Mouse (Mus musculus) hindlimb bud, embryonic 11.5 days (tissue): Measurements from ENCODE around the gene Adprh.
A peak's percentile ranks its signal among the peaks of the same experiment; 100 is the strongest.
"Not testable (repeated sequence)": the region's sequence is repeated elsewhere in the genome, so short reads cannot be mapped to it uniquely, and the experiment has no call there.

Experiments used
- DNase-seq: peaks from one replicate; pipeline ENCODE4 v3.0.0-alpha.2; 2012; ENCODE audit warnings: low read depth, low spot score; ENCODE audit errors: extremely low spot score

The Adprh gene

DNA sequence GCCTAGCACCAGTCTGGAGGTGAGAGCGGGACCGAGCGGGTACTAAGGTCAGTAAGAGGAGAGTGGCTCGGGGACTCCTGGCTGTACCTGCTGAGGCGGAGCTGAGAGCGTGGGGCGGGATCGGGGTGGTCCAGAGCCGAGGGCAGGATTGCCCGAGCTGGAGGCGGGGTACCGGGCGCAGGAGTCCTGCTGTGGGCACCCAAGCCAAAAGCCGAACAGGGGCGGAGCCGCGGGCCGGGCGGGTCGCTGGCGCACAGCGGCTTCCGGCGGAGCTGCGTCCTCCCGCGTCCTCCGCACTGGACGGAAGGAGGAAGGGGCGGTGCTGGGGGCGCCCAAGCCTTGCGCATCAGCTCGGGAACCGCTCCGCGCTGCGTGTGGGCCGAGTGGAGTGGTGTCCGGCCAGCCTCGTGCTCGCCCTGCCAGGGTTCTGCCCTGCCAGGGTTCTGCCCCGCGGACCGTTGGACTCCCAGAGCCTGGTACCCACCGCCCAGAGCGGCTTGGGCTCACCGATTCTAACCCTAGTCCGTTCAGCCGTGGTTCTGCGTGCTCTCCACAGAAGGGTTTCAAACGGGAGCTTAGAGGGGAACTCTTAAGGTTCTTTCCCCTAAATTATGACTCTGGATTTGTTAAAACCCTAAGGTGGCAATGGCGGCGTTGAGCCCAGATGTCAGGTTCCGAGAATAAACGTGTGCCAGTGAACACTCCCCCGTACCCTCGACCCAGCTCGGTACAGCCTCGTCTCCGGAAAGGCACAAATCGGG, at the start of gene Adprh:
Adprh (minus strand) TSS at position 262 of the 761 bp plus-strand sequence.
- peak; percentile 57 for DNase-seq

DNA sequence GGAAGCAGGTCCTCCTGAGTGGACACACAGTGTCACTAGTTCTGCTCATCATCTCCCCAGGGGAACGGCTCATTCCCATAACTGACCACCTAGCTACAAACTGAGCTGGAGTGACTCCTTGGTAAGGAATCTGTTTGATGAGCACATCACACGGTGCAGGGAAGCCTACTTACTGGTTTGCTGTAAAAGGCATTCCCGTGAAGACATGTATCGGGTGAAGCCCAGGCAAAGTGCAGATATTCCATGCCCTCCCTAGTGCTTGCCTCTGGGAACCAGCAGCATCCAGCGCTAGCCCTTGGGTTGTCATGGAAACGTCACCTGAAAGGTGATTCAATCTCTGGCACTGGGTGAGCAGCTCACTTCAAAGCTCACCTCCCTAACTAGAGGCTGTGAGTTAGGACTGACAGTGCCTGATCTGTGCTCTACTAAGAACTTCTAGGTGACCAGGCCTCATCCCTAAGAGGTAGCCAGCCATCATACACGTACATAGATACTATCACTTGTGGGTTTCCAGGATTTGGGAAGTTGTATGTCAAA, 44.2 kb upstream of the Adprh start:
- no peak for DNase-seq

DNA sequence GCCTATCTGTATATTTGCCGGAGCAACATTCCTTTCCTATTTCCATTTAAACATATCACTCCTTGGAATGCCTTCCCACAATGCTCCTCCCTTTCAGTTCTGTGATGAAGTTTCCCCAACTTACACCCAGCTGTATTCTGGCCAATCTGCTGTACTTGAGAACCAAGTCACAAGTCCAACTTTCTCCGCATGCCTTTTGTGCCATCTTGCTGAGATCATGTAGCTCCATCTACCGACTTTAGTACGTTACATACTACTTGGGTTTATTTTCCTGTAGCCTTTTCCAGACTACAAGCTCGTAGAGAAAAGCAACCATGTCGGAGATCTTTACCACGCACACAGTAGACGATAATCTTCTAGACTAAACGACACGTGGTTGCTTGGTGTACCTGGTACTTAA, 41.4 kb upstream of the Adprh start:
- DNase-seq, result no peak

DNA sequence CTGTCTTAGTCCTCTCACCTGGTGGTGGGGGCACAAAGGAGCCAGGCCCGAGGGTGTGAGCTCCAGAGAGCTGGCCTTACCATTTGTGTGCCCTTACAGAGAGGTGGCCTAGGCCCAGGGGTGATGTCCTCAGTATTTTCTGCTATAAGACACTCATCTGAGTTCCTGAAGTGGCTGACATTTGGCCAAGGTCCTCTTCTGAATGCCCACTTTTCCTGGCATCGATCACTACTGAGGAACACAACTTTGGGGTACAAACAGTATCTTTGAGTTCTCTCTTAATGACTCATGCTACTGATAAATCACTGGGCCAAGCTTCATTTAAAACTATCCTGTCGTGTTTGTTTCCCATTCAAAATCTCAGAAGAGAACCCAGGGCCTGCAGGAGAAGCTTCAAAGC, 40.0 kb upstream of the Adprh start:
- no peak for DNase-seq

DNA sequence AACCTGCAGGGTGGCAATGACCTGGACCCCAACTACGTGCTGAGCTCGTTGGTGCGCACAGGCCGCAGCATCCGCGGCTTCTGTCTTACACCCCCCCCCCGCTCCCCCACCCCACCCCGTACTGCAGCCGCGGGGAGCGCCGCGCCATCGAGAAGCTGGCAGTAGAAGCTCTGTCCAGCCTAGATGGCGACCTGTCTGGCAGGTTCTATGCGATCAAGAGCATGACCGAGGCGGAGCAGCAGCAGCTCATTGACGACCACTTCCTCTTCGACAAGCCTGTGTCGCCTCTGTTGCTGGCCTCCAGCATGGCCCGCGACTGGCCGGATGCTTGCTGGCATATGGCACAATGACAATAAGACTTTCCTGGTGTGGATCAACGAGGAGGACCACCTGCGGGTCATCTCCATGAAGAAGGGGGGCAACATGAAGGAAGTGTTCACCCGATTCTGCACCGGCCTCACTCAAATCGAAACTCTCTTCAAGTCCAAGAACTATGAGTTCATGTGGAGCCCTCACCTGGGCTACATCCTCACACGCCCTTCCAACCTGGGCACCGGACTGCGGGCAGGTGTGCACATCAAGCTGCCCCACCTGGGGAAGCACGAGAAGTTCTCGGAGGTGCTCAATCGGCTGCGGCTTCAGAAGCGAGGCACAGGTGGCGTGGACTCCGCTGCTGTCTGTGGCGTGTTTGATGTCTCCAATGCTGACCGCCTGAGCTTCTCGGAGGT, 31.2 kb upstream of the Adprh start:
- DNase-seq, result no peak

DNA sequence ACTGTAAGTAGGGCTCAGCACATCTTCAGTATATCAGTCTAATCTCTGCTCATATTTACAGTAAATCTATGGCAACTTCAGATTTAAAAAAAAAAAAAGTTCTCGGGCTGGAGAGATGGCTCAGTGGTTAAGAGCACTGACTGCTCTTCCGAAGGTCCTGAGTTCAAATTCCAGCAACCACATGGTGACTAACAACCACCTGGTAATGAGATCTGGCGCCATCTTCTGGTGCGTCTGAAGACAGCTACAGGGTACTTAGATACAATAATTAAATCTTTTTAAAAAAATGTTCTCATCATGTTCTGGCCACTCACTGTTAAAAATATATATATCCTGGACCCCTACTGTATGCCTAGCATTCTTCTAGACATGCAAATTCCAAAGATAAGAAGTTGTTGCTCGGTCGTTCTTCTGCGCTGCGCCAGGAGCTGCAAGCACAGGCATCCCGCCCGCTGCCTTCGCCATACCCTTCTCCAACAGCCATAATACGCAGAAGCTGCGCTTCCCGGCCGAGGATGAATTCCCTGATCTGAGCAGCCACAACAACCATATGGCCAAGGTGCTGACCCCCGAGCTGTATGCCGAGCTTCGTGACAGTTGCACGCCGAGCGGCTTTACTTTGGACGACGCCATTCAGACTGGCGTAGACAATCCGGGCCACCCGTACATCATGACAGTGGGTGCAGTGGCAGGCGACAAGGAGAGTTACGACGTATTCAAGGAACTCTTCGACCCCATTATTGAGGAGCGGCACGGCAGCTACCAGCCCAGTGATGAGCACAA, 30.5 kb upstream of the Adprh start:
- no peak for DNase-seq

DNA sequence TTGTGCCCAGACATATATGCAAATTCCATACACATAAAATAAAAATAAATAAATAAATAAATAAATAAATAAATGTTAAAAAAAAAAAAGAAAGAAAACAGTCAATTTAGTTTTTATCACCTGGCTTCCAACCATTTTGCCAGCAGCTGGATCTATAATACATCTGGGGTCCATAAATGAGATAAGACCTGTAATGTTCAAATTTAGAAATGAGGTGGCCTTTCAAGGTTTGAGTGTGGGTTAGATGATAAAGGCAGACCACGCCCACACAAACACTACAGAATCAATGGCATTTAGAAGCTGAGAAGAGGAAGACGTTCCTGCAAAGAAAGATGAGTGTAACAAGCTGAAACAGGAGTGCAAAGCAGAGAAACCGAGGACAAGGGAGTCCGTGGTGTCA, 28.8 kb upstream of the Adprh start:
- DNase-seq, result no peak

DNA sequence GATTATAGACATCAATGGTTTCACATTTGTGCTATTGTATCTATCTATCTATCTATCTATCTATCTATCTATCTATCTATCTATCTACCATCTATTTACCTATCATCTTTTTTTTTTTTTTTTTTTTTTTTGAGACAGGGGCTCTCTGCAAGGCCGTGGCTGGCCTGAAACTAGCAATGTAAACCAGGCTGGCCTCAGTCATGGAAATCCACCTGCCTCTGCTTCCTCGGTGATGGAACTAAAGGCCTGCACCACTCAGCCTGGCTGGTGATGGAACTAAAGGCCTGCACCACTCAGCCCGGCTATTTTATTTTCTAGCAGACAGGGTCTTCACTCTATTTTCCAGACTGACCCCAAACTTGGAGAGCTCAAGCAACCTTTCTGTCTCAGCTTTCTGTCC, 25.8 kb upstream of the Adprh start:
- DNase-seq, result no peak

DNA sequence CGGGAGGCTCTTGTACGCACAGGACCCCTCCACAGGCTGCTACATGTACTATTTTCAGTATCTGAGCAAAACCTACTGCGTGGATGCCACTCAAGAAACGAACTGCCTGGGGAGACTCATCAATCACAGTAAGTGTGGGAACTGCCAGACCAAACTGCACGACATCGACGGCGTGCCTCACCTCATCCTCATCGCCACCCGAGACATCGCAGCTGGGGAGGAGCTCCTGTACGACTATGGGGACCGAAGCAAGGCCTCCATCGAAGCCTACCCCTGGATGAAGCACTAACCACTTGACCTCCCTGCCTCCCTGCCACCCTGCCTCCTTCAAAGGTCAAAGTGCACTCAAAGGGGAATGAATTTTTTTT, 24.7 kb upstream of the Adprh start:
- not testable (repeated sequence) for DNase-seq

DNA sequence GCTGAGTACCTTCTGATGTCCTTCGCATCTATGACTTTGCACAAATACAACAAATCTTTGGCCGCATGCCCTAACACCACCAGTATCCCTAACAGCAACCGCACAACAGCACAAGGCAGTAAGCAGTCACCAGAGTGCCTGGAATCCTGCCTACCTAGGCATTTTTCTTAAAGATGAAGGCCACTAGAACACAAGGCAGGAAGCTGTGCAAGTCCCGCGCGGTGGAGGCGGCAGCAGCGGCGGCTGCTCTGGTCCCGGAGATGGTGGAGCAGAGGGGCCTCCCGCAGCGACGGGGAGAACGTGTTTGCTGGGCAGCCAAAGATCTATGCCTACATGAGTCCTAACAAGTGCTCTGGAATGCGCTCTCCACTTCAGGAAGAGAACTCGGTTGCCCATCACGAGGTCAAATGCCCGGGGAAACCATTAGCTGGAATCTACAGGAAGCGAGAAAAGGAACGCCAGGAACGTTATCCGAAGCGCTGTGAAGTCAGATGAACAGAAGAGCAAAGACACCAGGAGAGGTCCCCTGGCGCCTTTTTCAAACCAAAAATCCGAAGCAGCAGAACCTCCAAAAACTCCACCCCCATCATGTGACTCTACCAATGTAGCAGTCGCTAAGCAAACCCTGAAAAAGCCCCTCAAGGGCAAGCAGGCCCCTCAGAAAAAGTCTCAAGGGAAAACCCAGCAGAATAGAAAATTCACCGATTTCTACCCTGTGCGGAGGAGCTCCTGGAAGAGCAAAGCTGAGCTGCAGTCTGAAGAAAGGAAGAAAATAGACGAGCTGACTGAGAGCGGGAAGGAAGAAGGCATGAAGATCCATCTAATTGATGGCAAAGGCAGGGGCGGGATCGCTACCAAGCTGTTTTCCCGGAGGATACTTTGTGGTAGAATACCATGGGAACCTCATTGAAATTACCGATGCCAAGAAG, 24.1 kb upstream of the Adprh start:
- no peak for DNase-seq

DNA sequence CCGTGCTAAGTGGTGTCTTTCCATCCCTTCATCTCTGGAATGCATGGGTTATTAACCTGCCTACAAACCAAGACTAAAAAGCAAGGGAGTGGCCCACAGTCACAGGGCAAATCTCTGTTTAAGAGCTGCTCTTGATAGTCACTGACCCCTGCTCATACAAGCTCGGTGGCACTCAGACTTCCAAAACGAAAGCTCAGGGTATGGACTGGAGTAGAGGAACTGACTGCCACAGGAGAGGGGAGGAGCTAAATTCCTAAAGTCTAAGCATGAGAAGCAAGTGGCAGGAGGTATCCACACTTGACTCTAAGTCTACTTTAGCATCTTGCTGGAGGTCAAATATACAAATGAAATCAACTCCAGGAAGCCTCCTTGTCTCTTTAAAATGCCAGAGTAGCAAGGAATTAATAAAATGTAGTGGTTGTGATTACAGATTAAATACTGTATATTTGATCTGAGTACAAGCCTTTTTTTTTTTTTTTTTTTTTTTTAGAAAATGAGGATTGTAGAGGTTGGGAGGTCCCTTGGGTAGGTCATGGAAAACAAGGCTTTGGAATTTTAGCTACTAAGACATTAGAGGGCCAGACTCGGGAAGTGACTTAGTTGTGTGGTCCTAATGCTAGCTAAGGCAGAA, 23.3 kb upstream of the Adprh start:
- no peak for DNase-seq

DNA sequence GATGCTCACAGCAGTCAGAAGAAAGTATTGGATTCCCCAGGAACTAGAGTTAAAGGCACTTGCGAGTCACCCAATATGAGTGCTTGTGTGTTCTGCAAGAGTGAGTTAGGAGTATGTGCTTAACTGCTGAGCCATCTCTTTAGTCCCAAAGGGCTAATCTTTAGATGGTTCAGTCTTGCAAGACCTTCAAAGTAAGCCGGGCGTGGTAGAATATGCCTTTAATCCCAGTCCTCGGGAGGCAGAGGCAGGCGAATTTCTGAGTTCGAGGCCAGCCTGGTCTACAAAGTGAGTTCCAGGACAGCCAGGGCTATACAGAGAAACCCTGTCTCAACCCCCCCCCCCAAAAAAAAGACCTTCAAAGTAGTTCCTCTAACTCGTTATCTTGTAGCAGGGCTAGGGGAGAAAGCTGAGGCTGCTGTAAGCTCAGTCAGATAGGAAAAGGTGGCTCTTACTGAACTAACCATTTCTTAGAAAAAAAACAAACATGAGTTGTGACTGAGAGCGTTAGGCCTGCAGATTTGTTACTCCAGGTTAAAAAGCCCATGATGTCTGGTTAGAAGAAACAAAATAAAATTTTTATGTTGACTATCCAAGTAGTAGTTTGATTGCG, 22.3 kb upstream of the Adprh start:
- no peak for DNase-seq

DNA sequence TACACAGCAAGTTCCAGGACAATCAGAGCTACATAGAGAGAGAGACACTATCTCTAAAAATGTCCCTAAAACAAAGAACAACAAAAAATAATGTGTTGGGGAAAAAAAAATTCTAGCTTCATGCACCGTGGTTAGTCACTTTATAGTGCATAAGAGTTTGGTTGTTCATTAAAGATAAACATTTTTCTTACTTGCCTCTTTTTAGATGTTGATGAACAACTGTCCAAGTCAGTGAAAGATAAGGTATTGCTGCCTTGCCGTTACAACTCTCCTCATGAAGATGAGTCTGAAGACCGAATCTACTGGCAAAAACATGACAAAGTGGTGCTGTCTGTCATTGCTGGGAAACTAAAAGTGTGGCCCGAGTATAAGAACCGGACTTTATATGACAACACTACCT, 21.2 kb upstream of the Adprh start:
- DNase-seq, result no peak

DNA sequence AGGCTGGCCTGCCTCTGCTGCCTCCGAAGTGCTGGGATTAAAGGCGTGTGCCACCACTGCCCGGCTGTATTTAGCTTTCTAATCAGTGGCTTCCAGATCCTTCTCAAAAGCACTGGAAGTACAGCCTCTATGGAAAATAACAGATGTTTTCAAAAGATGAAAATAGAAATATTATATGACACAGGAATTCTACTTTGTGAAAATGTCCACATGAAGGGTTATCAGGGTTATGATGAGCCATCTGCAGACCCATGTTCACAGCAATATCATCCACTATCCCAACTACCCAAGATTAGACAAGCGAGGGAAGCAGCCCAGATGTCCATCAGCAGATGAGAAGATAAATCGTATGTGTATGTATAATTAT, 20.0 kb upstream of the Adprh start:
- DNase-seq, result no peak

DNA sequence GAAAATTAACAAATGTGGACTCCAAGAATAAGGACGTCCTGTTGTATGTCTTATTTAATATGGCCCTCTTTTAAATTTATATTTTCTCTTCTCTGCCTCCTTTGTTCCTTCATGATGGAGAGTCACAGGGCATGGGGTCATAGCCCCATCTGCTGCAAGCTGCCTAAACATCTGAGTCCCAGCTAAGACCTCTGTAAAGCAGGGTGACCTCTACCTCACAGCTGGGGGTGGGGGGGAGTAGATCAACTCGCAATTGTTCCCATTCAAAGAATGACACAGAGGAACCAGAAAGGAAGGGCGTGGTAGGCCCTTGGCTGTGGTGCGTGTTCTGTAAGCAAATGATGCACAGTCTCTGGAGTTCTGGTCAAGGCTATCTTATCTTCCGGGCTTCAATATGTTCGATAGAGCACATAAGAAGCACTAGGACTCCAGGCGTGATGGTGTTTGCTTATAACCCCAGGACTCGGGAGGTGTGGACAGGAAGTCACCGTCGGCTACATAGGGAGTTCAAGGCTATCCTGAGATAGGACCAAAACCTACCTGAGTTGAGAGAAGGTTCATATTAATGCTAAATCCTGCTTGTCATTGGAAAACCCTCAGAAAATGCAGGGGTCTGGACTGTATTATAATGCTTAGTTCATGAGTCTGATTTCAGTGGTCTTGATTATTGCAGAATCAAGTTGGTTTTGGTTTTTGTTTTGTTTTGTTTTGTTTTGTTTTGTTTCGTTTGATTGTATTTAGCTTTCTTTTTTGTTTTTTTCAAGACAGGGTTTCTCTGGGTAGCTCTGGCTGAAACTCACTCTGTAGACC, 19.4 kb upstream of the Adprh start:
- DNase-seq, result no peak

DNA sequence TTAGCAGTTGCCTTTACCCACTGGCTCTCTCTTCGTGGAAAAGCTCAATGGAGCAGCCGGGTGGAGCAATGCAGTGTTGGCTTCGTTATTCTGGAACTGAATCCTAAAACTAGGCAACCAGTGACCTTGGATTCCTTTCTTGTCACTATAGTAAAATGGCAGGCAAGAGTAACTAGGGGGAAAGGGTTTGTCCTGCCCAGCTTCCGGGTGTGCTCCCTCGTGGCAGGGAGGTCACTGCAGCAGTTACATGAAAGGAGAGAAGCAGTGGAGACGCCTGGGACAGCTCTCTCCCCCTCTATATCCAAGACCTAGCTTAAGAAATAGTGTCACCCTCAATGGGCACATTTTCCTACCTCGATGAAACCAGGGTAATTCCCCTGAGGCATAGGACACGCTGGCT, 16.9 kb upstream of the Adprh start:
- no peak for DNase-seq

DNA sequence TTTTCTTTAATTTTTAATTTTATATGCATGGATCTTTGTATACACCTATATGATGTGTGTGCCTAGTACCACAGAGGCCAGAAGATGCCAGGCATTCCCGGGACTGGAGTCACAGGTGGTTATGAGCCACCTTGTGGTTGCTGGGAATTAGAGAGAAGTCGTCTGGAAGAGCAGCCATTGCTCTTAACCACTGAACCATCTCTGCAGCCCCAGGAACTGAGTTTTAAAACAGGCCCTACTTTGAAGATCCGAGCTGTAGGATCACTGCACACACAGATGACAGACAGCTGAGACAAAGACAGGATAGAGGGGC, 16.2 kb upstream of the Adprh start:
- DNase-seq, result no peak

DNA sequence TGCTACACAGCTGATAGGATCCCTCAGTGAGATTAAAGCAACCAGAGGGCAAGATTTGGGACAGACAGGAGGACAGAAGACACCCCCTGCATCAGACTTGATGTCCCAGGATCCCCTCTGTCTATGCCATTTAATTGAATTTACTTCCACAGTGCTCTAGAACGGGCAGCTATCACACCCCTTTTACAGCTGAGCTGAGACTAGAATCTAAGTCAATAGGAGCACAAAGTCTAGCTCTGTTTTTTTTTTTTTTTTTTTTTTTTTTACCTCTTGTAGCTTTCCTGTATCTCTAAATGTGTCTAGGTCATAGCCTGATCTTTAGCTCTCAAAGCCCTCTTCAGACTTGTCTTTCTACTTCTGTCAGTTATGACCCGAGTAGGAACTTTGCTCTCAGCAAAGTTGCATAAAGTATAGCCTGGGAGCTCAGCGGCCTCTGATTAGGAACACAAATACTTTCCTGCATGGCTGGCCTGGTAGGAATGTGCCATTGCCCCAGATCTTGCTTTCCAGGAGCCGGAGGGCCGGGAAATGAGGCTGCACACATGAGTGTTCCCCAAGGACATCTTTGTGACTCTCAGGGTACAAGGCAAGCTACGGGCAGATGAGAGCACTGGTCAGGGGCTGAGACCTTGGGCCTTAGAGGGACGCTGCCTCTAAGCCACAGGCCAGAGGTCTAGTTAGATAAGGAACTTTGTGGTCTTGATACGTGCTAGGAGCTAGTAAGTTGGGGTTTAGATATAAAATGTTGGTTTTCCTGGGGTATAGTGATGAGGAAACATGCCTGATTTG, 15.6 kb upstream of the Adprh start:
- no peak for DNase-seq
